Mouse (Mus musculus) kidney, adult 2 months (tissue): Measurements from ENCODE around the gene Notch4.

Experiments used
- CTCF ChIP-seq: fragments of 200-500 bp; conservative IDR thresholded peaks from 2 replicates; pipeline ENCODE4 v1.5.1; 2011; ENCODE audit warnings: low read depth, mild to moderate bottlenecking, control low read depth, low read length, moderate library complexity, mixed read lengths; ENCODE audit not compliant: insufficient read depth, insufficient read length
- POLR2A ChIP-seq: fragments of 200-500 bp; IDR thresholded peaks from one replicate; pipeline ENCODE4 v1.6.1; 2011; ENCODE audit warnings: low read depth, low read length, control low read depth

DNA sequence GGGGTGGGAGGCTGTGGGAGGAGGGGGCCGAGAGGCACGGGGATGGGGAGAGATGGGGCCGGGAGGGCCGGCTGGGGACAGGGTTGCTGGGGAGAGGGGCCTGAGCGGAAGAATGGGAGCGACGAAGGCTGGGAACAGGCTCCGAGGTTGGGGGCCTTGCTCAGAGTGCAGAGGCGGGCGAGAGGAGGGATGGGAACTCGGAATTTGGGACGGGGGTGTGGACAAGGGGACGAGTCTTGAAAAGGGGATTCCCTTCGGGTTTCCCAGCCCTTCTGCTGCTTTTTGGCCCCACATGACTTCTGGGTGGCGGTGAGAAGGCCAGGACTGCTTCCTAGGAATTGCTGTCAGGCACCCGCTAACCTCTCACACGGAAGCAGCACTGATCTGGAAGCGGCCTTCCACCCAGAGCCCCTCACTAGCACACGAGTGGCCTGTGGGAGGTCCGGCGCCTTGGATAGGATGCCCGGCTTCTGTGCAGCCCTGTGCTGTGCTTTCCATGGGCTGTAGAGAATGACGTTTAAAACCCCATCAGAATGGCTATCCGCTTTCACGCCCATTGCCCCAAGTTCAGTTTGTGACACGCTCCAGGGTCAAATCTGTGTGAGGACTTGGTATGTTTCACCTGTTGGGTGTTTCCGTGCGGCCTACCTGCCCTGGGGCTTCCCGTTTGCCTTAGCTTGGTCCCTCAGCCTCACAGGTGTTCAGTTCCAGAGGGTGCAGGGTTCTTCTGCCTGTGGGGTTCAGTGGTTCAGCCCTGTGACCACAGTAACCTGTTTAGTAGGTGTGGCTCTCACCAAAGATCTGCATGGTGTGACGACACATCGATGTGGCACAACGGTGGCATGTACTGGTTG, 42.3 kb downstream of the Notch4 start:
- TF ChIP-seq POLR2A, result no peak
- no peak for TF ChIP-seq CTCF
